Mouse (Mus musculus) hindbrain, postnatal 0 days (tissue): ENCODE results near the gene Ltbp1. TPM values are rescaled to one million over a fixed set of nuclear protein-coding genes. Genes with fewer than 3 reads are reported as not detected.

Experiments used
- ATAC-seq: fragments of 200-750 bp; cut with Nextera tagmentation; 2 replicates; pipeline ENCODE4 v1.8.0; 2017; ENCODE audit warnings: mild to moderate bottlenecking, moderate TSS enrichment, moderate library complexity
- DNase-seq: peaks from one replicate; pipeline ENCODE4 v3.0.0-alpha.2; 2015; ENCODE audit warnings: low spot score
- H3K27ac ChIP-seq: fragments of 300-500 bp; sonication (generic); 2 replicates; pipeline ENCODE4 v1.5.1; 2014; ENCODE audit warnings: mild to moderate bottlenecking
- H3K27me3 ChIP-seq: fragments of 300-500 bp; sonication (generic); 2 replicates; pipeline ENCODE4 v1.6.1; 2014; ENCODE audit warnings: low read length, mixed read lengths; ENCODE audit not compliant: insufficient read depth
- H3K36me3 ChIP-seq: fragments of 300-500 bp; sonication (generic); 2 replicates; pipeline ENCODE4 v1.6.1; 2014; ENCODE audit warnings: low read length, mixed read lengths; ENCODE audit not compliant: insufficient read depth
- H3K4me1 ChIP-seq: fragments of 300-500 bp; sonication (generic); 2 replicates; pipeline ENCODE4 v1.6.1; 2014; ENCODE audit warnings: antibody characterized with exemption, low read length, mixed read lengths; ENCODE audit not compliant: insufficient read depth
- H3K4me2 ChIP-seq: fragments of 300-500 bp; sonication (generic); 2 replicates; pipeline ENCODE4 v1.6.1; 2014; ENCODE audit warnings: low read depth, mild to moderate bottlenecking, low read length, moderate library complexity, mixed read lengths
- H3K4me3 ChIP-seq: fragments of 300-500 bp; sonication (generic); 2 replicates; pipeline ENCODE4 v1.5.1; 2014; ENCODE audit warnings: low read length
- H3K9ac ChIP-seq: fragments of 300-500 bp; sonication (generic); replicated peaks from 2 replicates; pipeline ENCODE4 v1.6.1; 2014; ENCODE audit warnings: mild to moderate bottlenecking, low read length, moderate library complexity, mixed read lengths
- H3K9me3 ChIP-seq: fragments of 300-500 bp; sonication (generic); 2 replicates; pipeline ENCODE4 v1.6.1; 2016; ENCODE audit warnings: low read length, mixed read lengths
- CTCF ChIP-seq: IDR thresholded peaks from 2 replicates; pipeline ENCODE4 v1.5.1; 2016; ENCODE audit warnings: antibody characterized with exemption, control low read depth, low read depth
- WGBS: fragments of 180-500 bp; shearing (Covaris S2); extraction: QIAGEN DNeasy Blood & Tissue Kit; methylation state at CpG from one replicate; pipeline ENCODE4 v1.1.7; 2014; 5-methylcytosine and 5-hydroxymethylcytosine counted together
- polyA plus RNA-seq: library from polyadenylated mRNA; unstranded; fragments of >200 nt; fragmentation: Nextera tagmentation; extraction: Ambion mirVana; gene quantifications from 2 replicates; pipeline ENCODE4 v1.2.1, GENCODE M21; 2015
- total RNA-seq: library from RNA; depleted of rRNA; stranded (reverse); fragments of >200 nt; gene quantifications from 2 replicates; pipeline ENCODE4 v1.2.3, GENCODE M21; 2014

Ltbp1 gene
- total and polyA plus RNA-seq, 2 experiments from 2014 or later, result 1.7 to 5.0 TPM

- H3K27me3 ChIP-seq, result no peaks in the 10 kb centered on the region
- no peak overlapping the region for H3K9ac ChIP-seq
- H3K4me2 ChIP-seq, result no peak overlapping the region
- no peak for DNase-seq
- no peak for TF ChIP-seq CTCF
- 41% methylated on average over 6 of the region's 6 CpGs for WGBS
- no peak overlapping the region for H3K4me3 ChIP-seq
- H3K27ac ChIP-seq, result no peak overlapping the region
- no peaks in the 10 kb centered on the region for H3K36me3 ChIP-seq
- no peaks in the 10 kb centered on the region for H3K4me1 ChIP-seq
- ATAC-seq, result no peak
- H3K9me3 ChIP-seq, result no peaks in the 10 kb centered on the region
These were observed 138.6 kb downstream of the Ltbp1 start for GRCm38 (mm10) chr17:75143927-75144326.

- Histone ChIP-seq H3K4me1 (no peaks in the 10 kb centered on the region), H3K4me3 (no peak overlapping the region), H3K9me3 (no peaks in the 10 kb centered on the region), H3K9ac (no peak overlapping the region), H3K4me2 (no peak overlapping the region), H3K36me3 (no peaks in the 10 kb centered on the region), H3K27ac (no peak overlapping the region), H3K27me3 (no peaks in the 10 kb centered on the region)
- ATAC-seq (no peak), DNase-seq (no peak)
- WGBS, result 86% methylated on average over 4 of the region's 4 CpGs
- no peak for TF ChIP-seq CTCF
These were observed 141.8 kb downstream of the Ltbp1 start for GRCm38 (mm10) chr17:75147218-75147617.

GRCm38 (mm10) chr17:75151800-75152199 is 146.4 kb downstream of the Ltbp1 start:
- ATAC-seq (no peak), DNase-seq (no peak)
- no peaks in the 10 kb centered on the region for H3K36me3 ChIP-seq
- no peak overlapping the region for H3K4me3 ChIP-seq
- no peak overlapping the region for H3K9ac ChIP-seq
- no peaks in the 10 kb centered on the region for H3K4me1 ChIP-seq
- TF ChIP-seq CTCF, result no peak
- H3K9me3 ChIP-seq, result no peaks in the 10 kb centered on the region
- H3K27ac ChIP-seq, result no peak overlapping the region
- no peaks in the 10 kb centered on the region for H3K27me3 ChIP-seq
- H3K4me2 ChIP-seq, result no peak overlapping the region
- 72% methylated on average over 9 of the region's 9 CpGs for WGBS

GRCm38 (mm10) chr17:75153088-75153487 is 147.7 kb downstream of the Ltbp1 start:
- DNase-seq (no peak), ATAC-seq (no peak)
- TF ChIP-seq CTCF, result no peak
- Histone ChIP-seq H3K36me3 (no peaks in the 10 kb centered on the region), H3K4me3 (no peak overlapping the region), H3K27me3 (no peaks in the 10 kb centered on the region), H3K4me2 (no peak overlapping the region), H3K9ac (no peak overlapping the region), H3K27ac (no peak overlapping the region), H3K4me1 (no peaks in the 10 kb centered on the region), H3K9me3 (no peaks in the 10 kb centered on the region)
- WGBS, result 73% methylated on average over 6 of the region's 6 CpGs

- H3K27ac ChIP-seq, result no peak overlapping the region
- no peak overlapping the region for H3K4me2 ChIP-seq
- H3K27me3 ChIP-seq, result no peaks in the 10 kb centered on the region
- no peak for DNase-seq
- no peaks in the 10 kb centered on the region for H3K4me1 ChIP-seq
- WGBS, result 84% methylated on average over 6 of the region's 6 CpGs
- no peaks in the 10 kb centered on the region for H3K36me3 ChIP-seq
- TF ChIP-seq CTCF, result no peak
- H3K4me3 ChIP-seq, result no peak overlapping the region
- no peaks in the 10 kb centered on the region for H3K9me3 ChIP-seq
- no peak overlapping the region for H3K9ac ChIP-seq
- ATAC-seq, result no peak
These were observed 153.0 kb downstream of the Ltbp1 start for GRCm38 (mm10) chr17:75158385-75158784.

- H3K9me3 ChIP-seq, result no peaks in the 10 kb centered on the region
- no peak overlapping the region for H3K4me3 ChIP-seq
- H3K27me3 ChIP-seq, result no peaks in the 10 kb centered on the region
- no peak for TF ChIP-seq CTCF
- WGBS, result 87% methylated on average over 8 of the region's 8 CpGs
- no peak overlapping the region for H3K27ac ChIP-seq
- no peaks in the 10 kb centered on the region for H3K4me1 ChIP-seq
- no peak overlapping the region for H3K9ac ChIP-seq
- DNase-seq, result no peak
- no peaks in the 10 kb centered on the region for H3K36me3 ChIP-seq
- no peak overlapping the region for H3K4me2 ChIP-seq
- no peak for ATAC-seq
These were observed 153.9 kb downstream of the Ltbp1 start for GRCm38 (mm10) chr17:75159066-75159787.

- no peaks in the 10 kb centered on the region for H3K36me3 ChIP-seq
- no peak for ATAC-seq
- no peaks in the 10 kb centered on the region for H3K4me1 ChIP-seq
- DNase-seq, result no peak
- H3K9ac ChIP-seq, result no peak overlapping the region
- no peak overlapping the region for H3K4me3 ChIP-seq
- no peaks in the 10 kb centered on the region for H3K27me3 ChIP-seq
- H3K9me3 ChIP-seq, result no peaks in the 10 kb centered on the region
- 87% methylated on average over 10 of the region's 10 CpGs for WGBS
- TF ChIP-seq CTCF, result no peak
- no peak overlapping the region for H3K27ac ChIP-seq
- H3K4me2 ChIP-seq, result no peak overlapping the region
These were observed 155.7 kb downstream of the Ltbp1 start for GRCm38 (mm10) chr17:75161062-75161461.
